39 mouse cellular contexts compared by ENCODE assay signal in the genomic region with DNA sequence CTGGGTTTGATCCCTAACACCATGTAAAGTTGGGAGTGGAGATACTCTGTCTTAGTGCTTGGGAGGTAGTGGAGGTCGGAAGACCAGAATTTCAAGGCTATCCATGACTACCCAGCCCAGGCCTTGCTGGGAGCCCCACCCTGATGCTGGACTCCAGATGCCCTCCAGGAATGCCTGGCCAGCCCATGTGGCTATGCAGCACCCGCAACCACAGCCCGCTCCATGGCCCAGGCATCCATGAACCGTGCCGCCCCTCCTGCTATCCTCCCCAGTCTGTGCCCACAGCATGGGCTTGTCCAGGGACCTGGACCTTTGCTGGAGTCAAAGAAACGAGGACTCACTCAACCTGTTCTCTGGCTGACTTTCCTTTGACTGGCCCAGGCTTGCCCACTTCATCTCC. TPM values are rescaled to one million over a fixed set of nuclear protein-coding genes. Genes with fewer than 3 reads are reported as not detected.
DNase-seq lines count a peak whose midpoint lies in the region; ATAC-seq and TF ChIP-seq lines count a peak whose summit lies in the region.
"Had no signal": no experiment of that assay in that cellular context is flagged by ENCODE, and none has a peak within 500 bp of the region (broad histone marks: within the 10 kb centered on the region; RNA-seq: fewer than 3 reads in every experiment).

No protein-coding gene starts in this region.

- ATAC-seq in liver, postnatal 0 days, result no peak
- ATAC-seq in liver, embryonic 11.5 days (replicated peaks; ENCODE audit: low FRiP score), result no peak
- ATAC-seq in erythroid progenitor cell, adult 5-6 weeks (replicated peaks; ENCODE audit: low FRiP score, poor library complexity, severe bottlenecking), result 0 out of 2 replicates have a peak, but pooled peaks have one; percentile 28
- peak; percentile 41; the same call in 1 of the 2 replicates for ATAC-seq in stomach, postnatal 0 days (ENCODE audit: low FRiP score, low TSS enrichment)
- ATAC-seq: activated CD4-positive, CD25-positive, alpha-beta regulatory T cell, adult 4 months; forebrain, embryonic 13.5 days; intestine, postnatal 0 days; liver, embryonic 12.5 days; midbrain, embryonic 15.5 days had no signal

- TF ChIP-seq POLR2A in bone marrow, adult 2 months (IDR thresholded peaks at IDR 0.05; ENCODE audit: borderline replicate concordance, control insufficient read depth, low read depth, low read length), result no peak

- intact Hi-C loops in heart, postnatal 36 days (cut with DNase I), result no loop called here

- peaks cover 25% of the 10 kb centered on the region for H3K4me1 ChIP-seq in liver, postnatal 0 days (ENCODE audit: insufficient read depth)
- H3K4me1 ChIP-seq in liver, embryonic 11.5 days (replicated peaks; ENCODE audit: control insufficient read depth, insufficient read depth, low read length), result peaks cover 11% of the 10 kb centered on the region; the same call in 1 of the 2 replicates
- peaks cover 14% of the 10 kb centered on the region for H3K4me1 ChIP-seq in bone marrow, adult 2 months (ENCODE audit: control insufficient read depth, insufficient read depth, low read length)
- 0 out of 2 replicates have a peak, but pooled peaks cover 1% of the 10 kb centered on the region for H3K4me1 ChIP-seq in stomach, postnatal 0 days (replicated peaks; ENCODE audit: control insufficient read depth, insufficient read depth)

- 89% methylated on average over 6 of the region's 6 CpGs for WGBS in liver, postnatal 0 days (ENCODE audit: insufficient replicate concordance)
- WGBS in liver, embryonic 11.5 days, result 86% methylated on average over 6 of the region's 6 CpGs
- 88% methylated on average over 6 of the region's 6 CpGs for WGBS in bone marrow, adult 2 months
- WGBS in stomach, postnatal 0 days, result 59% methylated on average over 6 of the region's 6 CpGs

- TF ChIP-seq EP300 in liver, postnatal 0 days (IDR thresholded peaks at IDR 0.05; ENCODE audit: low read depth), result no peak
- TF ChIP-seq EP300 in stomach, postnatal 0 days (optimal IDR thresholded peaks at IDR 0.05), result no peak

- no peak overlapping the region for H3K4me2 ChIP-seq in liver, postnatal 0 days (ENCODE audit: low read depth, low read length)
- no peak overlapping the region for H3K4me2 ChIP-seq in liver, embryonic 11.5 days
- H3K4me2 ChIP-seq in stomach, postnatal 0 days (replicated peaks; ENCODE audit: low read depth), result no peak overlapping the region
- H3K4me2 ChIP-seq: forebrain, embryonic 13.5 days; heart, embryonic 12.5 days; hindbrain, embryonic 14.5 days; limb, embryonic 12.5 days; liver, embryonic 12.5 days; midbrain, embryonic 15.5 days; neural tube, embryonic 12.5 days had no signal

- no peak overlapping the region for H3K9ac ChIP-seq in liver, postnatal 0 days (replicated peaks)
- H3K9ac ChIP-seq in liver, embryonic 11.5 days (ENCODE audit: low read depth, low read length), result no peak overlapping the region
- no peak overlapping the region for H3K9ac ChIP-seq in stomach, postnatal 0 days (ENCODE audit: low read length)
- H3K9ac ChIP-seq: forebrain, embryonic 13.5 days; heart, embryonic 12.5 days; hindbrain, embryonic 14.5 days; limb, embryonic 12.5 days; liver, embryonic 12.5 days; midbrain, embryonic 15.5 days; neural tube, embryonic 12.5 days had no signal

- no peaks in the 10 kb centered on the region for H3K36me3 ChIP-seq in liver, postnatal 0 days (replicated peaks; ENCODE audit: insufficient read depth, low read length)
- H3K36me3 ChIP-seq in liver, embryonic 11.5 days (ENCODE audit: control insufficient read depth, insufficient read depth, low read length), result no peaks in the 10 kb centered on the region
- no peaks in the 10 kb centered on the region for H3K36me3 ChIP-seq in stomach, postnatal 0 days (ENCODE audit: control insufficient read depth, insufficient read depth, low read length)
- H3K36me3 ChIP-seq: heart, embryonic 12.5 days; limb, embryonic 12.5 days; liver, embryonic 12.5 days; midbrain, embryonic 10.5 days; midbrain, embryonic 15.5 days; neural tube, embryonic 12.5 days had no signal

- no peaks in the 10 kb centered on the region for H3K9me3 ChIP-seq in liver, postnatal 0 days (ENCODE audit: low read length)
- H3K9me3 ChIP-seq in liver, embryonic 11.5 days (ENCODE audit: control insufficient read depth, low read length), result no peaks in the 10 kb centered on the region
- no peaks in the 10 kb centered on the region for H3K9me3 ChIP-seq in stomach, postnatal 0 days (ENCODE audit: control insufficient read depth, low read length)
- H3K9me3 ChIP-seq: forebrain, embryonic 13.5 days; heart, embryonic 12.5 days; limb, embryonic 12.5 days; liver, embryonic 12.5 days; midbrain, embryonic 10.5 days; midbrain, embryonic 15.5 days; neural tube, embryonic 12.5 days had no signal

- H3K27me3 ChIP-seq in liver, postnatal 0 days (ENCODE audit: insufficient read depth, low read length), result no peaks in the 10 kb centered on the region
- H3K27me3 ChIP-seq in liver, embryonic 11.5 days (replicated peaks; ENCODE audit: control insufficient read depth, insufficient read depth, low read length), result no peaks in the 10 kb centered on the region
- H3K27me3 ChIP-seq in stomach, postnatal 0 days (ENCODE audit: control insufficient read depth, insufficient read depth, low read length), result no peaks in the 10 kb centered on the region
- H3K27me3 ChIP-seq: forebrain, embryonic 13.5 days; heart, embryonic 12.5 days; midbrain, embryonic 15.5 days; neural tube, embryonic 12.5 days had no signal

- no peak overlapping the region for H3K4me3 ChIP-seq in liver, postnatal 0 days (ENCODE audit: low read depth, low read length)
- no peak overlapping the region for H3K4me3 ChIP-seq in liver, embryonic 11.5 days (ENCODE audit: low read depth, low read length)
- H3K4me3 ChIP-seq in bone marrow, adult 2 months (replicated peaks; ENCODE audit: control insufficient read depth, low read depth, low read length), result no peak overlapping the region
- no peak overlapping the region for H3K4me3 ChIP-seq in stomach, postnatal 0 days (ENCODE audit: low read depth, low read length)
- H3K4me3 ChIP-seq: forebrain, embryonic 13.5 days; heart, embryonic 12.5 days; left cerebral cortex, adult 2 months; limb, embryonic 12.5 days; liver, embryonic 12.5 days; midbrain, embryonic 10.5 days; midbrain, embryonic 15.5 days; neural tube, embryonic 12.5 days had no signal

- no peak for TF ChIP-seq CTCF in liver, postnatal 0 days (IDR thresholded peaks at IDR 0.05; ENCODE audit: low read depth)
- TF ChIP-seq CTCF in bone marrow, adult 2 months (IDR thresholded peaks at IDR 0.05; ENCODE audit: control insufficient read depth, insufficient read depth, low read length), result no peak
- TF ChIP-seq CTCF in stomach, postnatal 0 days (IDR thresholded peaks at IDR 0.05; ENCODE audit: low read depth), result no peak

- DNase-seq in liver, postnatal 0 days, result no peak
- DNase-seq in liver, embryonic 11.5 days (ENCODE audit: low spot score), result no peak
- no peak for DNase-seq in stomach, postnatal 0 days (ENCODE audit: low spot score)
- no peak for DNase-seq in layer of hippocampus, adult 9-11 months
- DNase-seq in heart, postnatal 36 days, result no peak
- DNase-seq: adrenal gland, adult 2 months; adrenal gland, postnatal 36 days; cerebellum, adult 11 months; cerebellum, adult 9-11 months; embryo, embryonic 11 days; gastrocnemius, postnatal 14 days; heart, adult 18-20 months; kidney, adult 9 months; kidney, postnatal 10 days; lung, adult 2 months; lung, postnatal 10 days; right cerebral cortex, adult 18-20 months; right cerebral cortex, postnatal 4 days; thymus, adult 18-20 months; thymus, postnatal 36 days had no signal

- H3K27ac ChIP-seq in liver, postnatal 0 days (ENCODE audit: low read depth), result peak overlapping the region; percentile 26; the same call in 1 of the 2 replicates
- H3K27ac ChIP-seq in liver, embryonic 11.5 days (ENCODE audit: low read depth, low read length), result no peak overlapping the region
- peak overlapping the region; percentile 74 for H3K27ac ChIP-seq in bone marrow, adult 2 months (ENCODE audit: control insufficient read depth, insufficient read depth, low read depth, low read length, poor library complexity)
- peak overlapping the region; percentile 13; the same call in 1 of the 2 replicates for H3K27ac ChIP-seq in stomach, postnatal 0 days (replicated peaks)
- H3K27ac ChIP-seq: forebrain, embryonic 13.5 days; hindbrain, embryonic 14.5 days; left cerebral cortex, adult 2 months; limb, embryonic 12.5 days; liver, embryonic 12.5 days; midbrain, embryonic 10.5 days; midbrain, embryonic 15.5 days; neural tube, embryonic 12.5 days had no signal

RNA-seq across cellular contexts. Expression of a gene that starts 7.3 kb away (rescaled TPM):
- polyA plus RNA-seq in liver, postnatal 0 days (2015; fragmentation: Nextera tagmentation; extraction: Ambion mirVana), result 216 and 227 TPM in 2 replicates
- 459 and 500 TPM in 2 replicates for polyA plus RNA-seq in liver, embryonic 11.5 days (2014; fragmentation: Nextera tagmentation; extraction: Ambion mirVana)
- 86.6 and 133 TPM in 2 replicates for polyA plus RNA-seq in bone marrow, adult 2 months (2011; ENCODE audit: insufficient read depth, insufficient read length, low replicate concordance, missing spikeins)
- 284 and 321 TPM in 2 replicates for total RNA-seq in erythroid progenitor cell, adult 5-6 weeks (2015; ENCODE audit: low replicate concordance)
- total RNA-seq in erythroid progenitor cell, adult 5-6 weeks (2017; ENCODE audit: low replicate concordance), result 140 and 178 TPM in 2 replicates
- polyA plus RNA-seq in stomach, postnatal 0 days (2015; fragmentation: Nextera tagmentation; extraction: Ambion mirVana), result 445 and 456 TPM in 2 replicates
- 100 to 1,000 TPM; 156 to 160 TPM for total RNA-seq in heart, postnatal 36 days (2021)

RNA-seq across cellular contexts. Expression of a gene that starts 44.8 kb away (rescaled TPM):
- not detected in 2 replicates for polyA plus RNA-seq in liver, postnatal 0 days (2015; fragmentation: Nextera tagmentation; extraction: Ambion mirVana)
- not detected in 2 replicates for polyA plus RNA-seq in liver, embryonic 11.5 days (2014; fragmentation: Nextera tagmentation; extraction: Ambion mirVana)
- polyA plus RNA-seq in bone marrow, adult 2 months (2011; ENCODE audit: insufficient read depth, insufficient read length, low replicate concordance, missing spikeins), result not detected in 2 replicates
- total RNA-seq in erythroid progenitor cell, adult 5-6 weeks (2015; ENCODE audit: low replicate concordance), result not detected in 2 replicates
- total RNA-seq in erythroid progenitor cell, adult 5-6 weeks (2017; ENCODE audit: low replicate concordance), result not detected in 2 replicates
- not detected in 2 replicates for polyA plus RNA-seq in stomach, postnatal 0 days (2015; fragmentation: Nextera tagmentation; extraction: Ambion mirVana)
- not detected for total RNA-seq in heart, postnatal 36 days (2021)
- total RNA-seq: adrenal gland, adult 2 months; adrenal gland, postnatal 36 days; gastrocnemius, postnatal 14 days; heart, adult 18-20 months; hematopoietic stem cell, adult 5-6 weeks; layer of hippocampus, postnatal 10 days; left cerebral cortex, adult 2 months; left cerebral cortex, postnatal 25 days had no signal
- polyA plus RNA-seq: activated CD4-positive, CD25-positive, alpha-beta regulatory T cell, adult 4 months; adrenal gland, adult 2 months; embryonic facial prominence, embryonic 14.5 days; forebrain, embryonic 13.5 days; heart, embryonic 12.5 days; heart, postnatal 0 days; hindbrain, embryonic 14.5 days; intestine, postnatal 0 days; limb, embryonic 12.5 days; liver, embryonic 12.5 days; lung, adult 2 months; midbrain, embryonic 10.5 days; midbrain, embryonic 15.5 days; neural tube, embryonic 12.5 days; stomach, embryonic 14.5 days had no signal

Comparison
In these comparisons a context has a peak if more than half of its experiments do, and no peak if none do; other contexts are left out.
1. ATAC-seq: peak in erythroid progenitor cell, adult 5-6 weeks (single experiment) and stomach, postnatal 0 days (single experiment); none in liver, postnatal 0 days (single experiment) and liver, embryonic 11.5 days (single experiment).